Mouse (Mus musculus): ENCODE results near the gene Ikzf1. TPM values are rescaled to one million over a fixed set of nuclear protein-coding genes. Genes with fewer than 3 reads are reported as not detected.

Ikzf1 gene
- polyA plus RNA-seq, 1 experiment from 2014 or later: not detected

DNA sequence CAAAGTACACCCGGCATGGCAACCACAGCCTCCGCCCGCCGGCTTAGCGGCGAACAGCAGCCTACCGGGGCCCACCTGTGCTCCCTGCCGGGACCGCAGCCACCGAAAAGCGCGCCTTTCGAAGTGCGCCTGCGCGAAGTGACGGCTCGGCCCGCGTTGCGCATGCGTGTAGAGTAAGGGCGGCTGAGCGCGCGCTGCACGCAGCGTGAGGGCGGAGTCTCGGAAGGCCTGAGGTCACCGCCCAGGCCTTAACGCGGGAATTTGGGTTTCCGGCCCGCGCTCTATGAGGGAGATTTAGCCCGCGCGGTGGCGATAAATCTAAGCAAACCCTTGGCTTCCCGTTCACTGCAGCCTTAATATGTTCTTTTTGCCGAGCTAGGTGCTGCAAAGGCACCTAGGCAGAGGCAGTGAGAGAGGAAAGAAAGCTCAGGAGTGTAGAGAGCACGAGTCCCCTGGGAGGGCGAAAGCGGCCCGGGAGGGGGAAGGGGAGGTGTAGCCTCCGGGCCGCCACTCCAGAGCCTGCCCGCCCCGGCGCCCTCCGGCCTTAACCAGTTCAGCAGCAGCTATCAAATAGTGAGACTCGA, 124.1 kb downstream of the Ikzf1 start, which contains the start of gene Fignl1:
Gene Fignl1, minus strand, starts transcription at position 143 of the 584 bp plus-strand sequence.
- in situ Hi-C loops (cut with MboI; ENCODE audit: low pct_unique_long_range_greater_than_20kb): no loop called here
- peak; percentile 44 for TF ChIP-seq CTCF (IDR thresholded peaks at IDR 0.05)
- peak; percentile 68 for DNase-seq (ENCODE audit: low read depth, low spot score)
- CTCF ChIA-PET: interaction anchor here (1.0 to 5.2 kb wide), 6 partner anchors 11 to 482 kb away, joined by 3 to 40 read pairs (median 13); no protein-coding TSS in a partner anchor
- H3K27me3 ChIP-seq: no peaks in the 10 kb centered on the region
- POLR2A ChIA-PET: interaction anchor here (1.2 kb wide), 1 partner anchor 12 kb away, joined by 4 read pairs; no protein-coding TSS in a partner anchor
- peak; percentile 98 for ATAC-seq

DNA sequence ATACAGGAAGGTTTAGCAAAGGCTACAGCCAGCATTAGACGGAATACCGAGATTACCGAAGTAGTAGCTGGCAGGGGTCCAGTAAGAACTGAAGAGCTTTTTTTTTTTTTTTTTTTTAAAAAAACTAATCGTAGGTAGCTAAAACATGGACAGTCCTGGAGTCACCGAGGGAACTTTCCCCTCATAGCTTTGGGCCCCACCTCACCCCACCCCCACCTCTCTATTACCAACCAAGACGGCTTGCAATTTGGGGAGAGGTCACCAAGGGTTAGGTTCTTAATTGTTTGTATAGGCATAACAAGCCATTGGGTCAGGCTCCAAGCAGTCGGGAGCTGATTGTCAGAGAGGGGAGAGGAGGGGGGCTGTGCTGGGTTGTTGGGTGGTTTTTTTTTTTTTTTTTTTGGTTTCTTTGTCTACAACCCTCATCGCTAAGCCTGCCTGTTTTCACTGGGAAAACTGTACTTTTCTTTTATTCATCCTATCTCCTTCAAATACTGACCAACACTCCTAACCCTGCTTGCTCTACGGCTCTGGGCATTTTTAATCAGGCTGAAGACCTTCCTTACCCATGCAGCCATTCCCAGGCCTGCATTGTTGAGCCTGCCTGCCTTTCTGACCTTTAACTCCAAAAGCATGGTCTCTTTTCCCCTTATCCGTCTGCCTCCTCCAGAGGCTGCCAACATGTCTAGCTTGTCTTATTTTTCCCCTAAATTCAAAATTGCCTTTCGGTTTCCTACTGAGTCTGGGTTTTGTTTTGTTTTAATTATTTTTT, 124.8 kb downstream of the Ikzf1 start:
- no peaks in the 10 kb centered on the region for H3K27me3 ChIP-seq
- DNase-seq (ENCODE audit: low read depth, low spot score) (no peak), ATAC-seq (no peak)
- ChIA-PET POLR2A (interaction anchor here (1.2 kb wide), 1 partner anchor 11 kb away, joined by 4 read pairs; no protein-coding TSS in a partner anchor), CTCF (interaction anchor here (1.0 to 5.2 kb wide), 8 partner anchors 10 to 731 kb away, joined by 3 to 40 read pairs (median 4); no protein-coding TSS in a partner anchor)
- in situ Hi-C loops (cut with MboI; ENCODE audit: low pct_unique_long_range_greater_than_20kb): loop anchor here (5.0 to 10.0 kb wide), 4 partner anchors 163 to 733 kb away; no protein-coding TSS in a partner anchor
- TF ChIP-seq CTCF (IDR thresholded peaks at IDR 0.05): no peak

DNA sequence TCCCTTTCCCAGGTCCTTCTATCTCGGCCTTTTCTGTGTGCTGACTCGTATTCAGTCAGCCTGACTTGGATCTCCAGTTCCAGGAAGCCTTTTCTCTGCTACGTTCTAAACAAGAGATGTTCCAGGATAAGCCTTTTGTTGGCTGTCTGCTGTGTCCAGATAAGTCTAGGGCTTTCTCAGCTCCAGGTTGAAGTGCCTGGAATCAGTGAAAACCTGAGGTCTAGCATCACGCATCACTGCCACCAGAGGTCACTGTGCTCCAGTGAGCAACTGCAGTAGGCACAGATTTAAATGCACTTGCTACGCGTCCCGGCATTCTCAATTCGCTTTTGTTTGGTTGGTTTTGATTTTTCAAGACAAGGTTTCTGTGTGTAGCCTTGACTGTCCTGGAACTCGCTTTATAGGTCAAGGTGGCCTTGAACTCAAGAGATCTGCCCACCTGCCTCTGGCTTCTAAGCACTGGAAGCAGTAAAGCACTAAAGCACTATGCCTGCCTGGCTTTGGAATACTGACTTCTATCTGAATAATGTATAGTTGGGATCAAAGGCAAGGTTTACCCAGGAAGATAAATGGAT, 127.2 kb downstream of the Ikzf1 start:
- ChIA-PET CTCF (interaction anchor here (0.6 to 4.9 kb wide), 6 partner anchors 8 to 746 kb away, joined by 3 to 40 read pairs (median 4); no protein-coding TSS in a partner anchor), POLR2A (no interaction called here)
- in situ Hi-C loops (cut with MboI; ENCODE audit: low pct_unique_long_range_greater_than_20kb): loop anchor here (5.0 to 10.0 kb wide), 4 partner anchors 160 to 730 kb away; no protein-coding TSS in a partner anchor
- TF ChIP-seq CTCF (IDR thresholded peaks at IDR 0.05): peak; percentile 93
- peak; percentile 19 for ATAC-seq
- no peak for DNase-seq (ENCODE audit: low read depth, low spot score)
- no peaks in the 10 kb centered on the region for H3K27me3 ChIP-seq

DNA sequence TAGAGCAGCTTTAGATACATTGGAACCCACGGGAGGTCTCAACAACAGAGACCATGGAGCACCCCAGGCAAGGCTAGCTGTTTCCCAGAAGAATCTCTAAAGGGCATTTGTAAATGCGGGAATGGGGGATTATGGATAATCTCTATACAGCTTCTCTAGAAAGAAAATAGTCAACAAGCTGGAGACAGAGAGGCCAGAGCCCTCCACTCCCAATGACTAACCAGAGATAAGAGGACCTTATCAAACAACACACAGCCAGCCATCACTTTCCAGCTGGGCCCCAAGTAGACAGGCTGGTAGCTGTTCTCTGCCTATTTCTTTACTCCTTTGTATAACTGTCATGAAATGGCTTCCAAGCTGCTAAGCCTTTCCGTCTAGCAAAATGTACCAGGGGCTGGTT, 130.9 kb downstream of the Ikzf1 start:
- no peak for TF ChIP-seq CTCF (IDR thresholded peaks at IDR 0.05)
- no peaks in the 10 kb centered on the region for H3K27me3 ChIP-seq
- no peak for ATAC-seq
- in situ Hi-C loops (cut with MboI; ENCODE audit: low pct_unique_long_range_greater_than_20kb): loop anchor here (10.0 kb wide), 1 partner anchor 469 kb away; no protein-coding TSS in a partner anchor
- CTCF ChIA-PET: interaction anchor here (3.3 kb wide), 1 partner anchor 159 kb away, joined by 13 read pairs; no protein-coding TSS in a partner anchor
- POLR2A ChIA-PET: interaction anchor here (0.7 kb wide), 1 partner anchor 423 kb away, joined by 3 read pairs; no protein-coding TSS in a partner anchor
- no peak for DNase-seq (ENCODE audit: low read depth, low spot score)

DNA sequence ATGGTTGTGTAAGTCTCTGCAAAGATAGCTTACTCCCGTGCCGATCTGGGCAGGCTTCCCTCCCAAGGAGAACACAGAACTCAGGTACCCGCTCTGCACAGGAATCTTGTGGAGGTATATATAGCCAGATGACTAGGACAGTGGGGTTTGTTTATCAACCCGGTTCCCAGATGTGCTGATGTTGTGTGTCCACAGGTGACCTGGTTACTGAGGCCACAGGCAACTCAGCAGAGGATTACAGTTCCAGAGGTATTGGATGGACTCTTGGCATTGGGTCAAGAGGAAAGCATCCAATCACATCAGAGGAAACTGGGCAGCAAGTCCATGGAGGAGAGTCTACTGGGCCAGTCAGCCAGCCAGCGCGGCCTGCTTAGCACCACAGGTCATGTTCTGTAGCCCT, 134.0 kb downstream of the Ikzf1 start:
- in situ Hi-C loops (cut with MboI; ENCODE audit: low pct_unique_long_range_greater_than_20kb): loop anchor here (10.0 kb wide), 1 partner anchor 466 kb away; no protein-coding TSS in a partner anchor
- POLR2A ChIA-PET: interaction anchor here (0.9 kb wide), 1 partner anchor 532 kb away, joined by 5 read pairs; no protein-coding TSS in a partner anchor
- ATAC-seq (no peak), DNase-seq (ENCODE audit: low read depth, low spot score) (no peak)
- no peaks in the 10 kb centered on the region for H3K27me3 ChIP-seq
- TF ChIP-seq CTCF (IDR thresholded peaks at IDR 0.05): no peak
- CTCF ChIA-PET: interaction anchor here (1.3 to 5.8 kb wide), 4 partner anchors 9 to 545 kb away, joined by 4 to 99 read pairs (median 29); partner anchors contain the start of gene Fignl1

DNA sequence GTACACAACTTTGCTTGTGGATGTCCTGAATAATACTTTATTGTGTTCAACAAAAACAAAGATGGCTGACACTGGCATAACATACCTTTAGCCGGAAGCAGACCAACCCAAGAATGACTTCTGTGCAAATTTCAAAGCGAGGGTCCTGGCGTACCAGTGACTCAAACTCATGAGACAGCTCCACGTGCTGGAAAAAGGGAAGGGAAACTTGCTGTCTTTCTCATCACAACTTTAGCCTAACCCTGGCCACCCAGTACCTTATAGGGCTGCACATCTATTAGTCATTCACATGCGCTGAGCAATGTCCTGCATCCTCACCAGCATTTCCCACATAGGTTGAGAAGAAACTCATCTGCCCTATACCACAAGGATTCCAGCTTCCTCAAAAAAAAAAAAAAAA, 134.4 kb downstream of the Ikzf1 start:
- in situ Hi-C loops (cut with MboI; ENCODE audit: low pct_unique_long_range_greater_than_20kb): loop anchor here (10.0 kb wide), 1 partner anchor 466 kb away; no protein-coding TSS in a partner anchor
- POLR2A ChIA-PET: interaction anchor here (0.9 kb wide), 1 partner anchor 532 kb away, joined by 5 read pairs; no protein-coding TSS in a partner anchor
- DNase-seq (ENCODE audit: low read depth, low spot score): no peak
- CTCF ChIA-PET: interaction anchor here (1.3 to 5.8 kb wide), 7 partner anchors 10 to 545 kb away, joined by 4 to 99 read pairs (median 9); partner anchors contain the start of gene Fignl1
- no peak for TF ChIP-seq CTCF (IDR thresholded peaks at IDR 0.05)
- H3K27me3 ChIP-seq: no peaks in the 10 kb centered on the region
- no peak for ATAC-seq

DNA sequence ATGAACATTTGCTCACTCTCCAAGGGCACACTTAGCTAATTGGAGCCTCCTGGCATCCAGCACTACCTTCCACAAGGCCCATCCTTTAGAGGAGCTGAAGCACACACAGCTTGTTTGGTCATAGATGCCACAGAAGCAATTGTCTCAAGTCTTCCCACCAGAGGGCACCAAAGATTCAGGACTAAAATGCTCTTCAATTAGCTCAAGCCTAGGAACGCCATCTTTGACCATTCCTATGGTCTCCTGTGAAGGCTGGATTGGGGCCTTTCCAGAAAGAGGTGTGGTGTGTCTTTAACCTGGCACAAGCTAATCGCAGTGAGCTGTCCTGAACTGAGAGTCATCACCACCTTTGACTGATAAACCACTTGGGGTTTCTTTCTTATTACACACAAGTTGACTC, 135.4 kb downstream of the Ikzf1 start:
- peak; percentile 85 for ATAC-seq
- peak; percentile 91 for TF ChIP-seq CTCF (IDR thresholded peaks at IDR 0.05)
- no peaks in the 10 kb centered on the region for H3K27me3 ChIP-seq
- in situ Hi-C loops (cut with MboI; ENCODE audit: low pct_unique_long_range_greater_than_20kb): no loop called here
- ChIA-PET CTCF (interaction anchor here (0.6 to 5.8 kb wide), 39 partner anchors 11 to 739 kb away, joined by 3 to 99 read pairs (median 4); partner anchors contain the start of gene Fignl1), POLR2A (interaction anchor here (0.9 kb wide), 1 partner anchor 11 kb away, joined by 4 read pairs; the partner anchor contains the start of gene Fignl1)
- peak; percentile 79 for DNase-seq (ENCODE audit: low read depth, low spot score)

DNA sequence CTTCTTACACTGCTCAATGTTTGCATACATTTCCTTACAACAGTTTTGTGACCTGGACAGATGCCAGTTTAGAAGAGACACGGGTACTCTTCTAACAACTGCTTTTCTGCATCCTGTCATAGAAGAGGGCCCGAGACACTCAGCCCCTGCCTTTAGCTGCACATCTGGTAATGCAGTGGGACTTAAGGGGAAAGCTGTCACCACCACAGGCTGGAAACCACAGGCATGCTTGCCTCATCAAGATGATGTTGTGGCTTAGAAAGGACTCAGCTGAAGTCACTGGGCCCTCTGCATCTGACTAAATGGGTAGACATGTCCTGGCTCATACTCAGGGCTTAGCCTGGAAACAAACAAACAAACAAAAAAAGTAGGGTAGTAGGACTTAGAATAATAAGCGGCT, 135.9 kb downstream of the Ikzf1 start:
- ChIA-PET CTCF (interaction anchor here (0.6 to 5.8 kb wide), 37 partner anchors 11 to 738 kb away, joined by 3 to 99 read pairs (median 4); partner anchors contain the start of gene Fignl1), POLR2A (interaction anchor here (0.9 kb wide), 1 partner anchor 12 kb away, joined by 4 read pairs; the partner anchor contains the start of gene Fignl1)
- DNase-seq (ENCODE audit: low read depth, low spot score): no peak
- TF ChIP-seq CTCF (IDR thresholded peaks at IDR 0.05): no peak
- peak; percentile 91 for ATAC-seq
- no peaks in the 10 kb centered on the region for H3K27me3 ChIP-seq
- in situ Hi-C loops (cut with MboI; ENCODE audit: low pct_unique_long_range_greater_than_20kb): no loop called here

DNA sequence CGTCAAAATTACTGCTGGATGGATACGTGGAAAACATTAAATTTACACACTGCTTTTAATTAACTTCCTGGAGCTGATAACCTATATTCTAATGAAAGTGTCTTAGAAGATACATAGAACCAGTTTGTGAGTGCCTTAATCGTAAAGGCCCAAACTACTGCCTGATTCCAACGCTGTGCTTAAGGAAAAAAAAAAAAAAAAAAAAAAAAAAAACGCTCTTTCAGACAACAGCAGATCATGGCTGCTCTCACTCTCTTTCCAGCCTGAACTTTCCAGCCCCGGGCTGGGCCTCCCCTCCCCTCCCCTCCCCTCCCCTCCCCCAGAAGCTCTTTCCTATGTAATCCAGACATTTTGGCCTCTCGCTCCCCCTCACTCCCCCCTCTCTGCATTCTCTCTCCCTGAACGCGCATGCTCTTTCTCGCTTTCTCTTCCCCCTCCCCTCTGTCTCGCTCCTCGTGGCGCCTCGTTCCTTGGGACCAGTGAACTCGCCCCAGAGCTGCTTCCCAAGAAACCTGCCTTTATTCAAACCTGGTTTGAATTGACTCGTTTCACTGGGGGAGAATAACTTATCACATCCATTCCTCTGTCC, 136.7 kb downstream of the Ikzf1 start:
- ATAC-seq (no peak), DNase-seq (ENCODE audit: low read depth, low spot score) (no peak)
- in situ Hi-C loops (cut with MboI; ENCODE audit: low pct_unique_long_range_greater_than_20kb): no loop called here
- ChIA-PET CTCF (interaction anchor here (0.8 to 5.8 kb wide), 17 partner anchors 11 to 725 kb away, joined by 3 to 99 read pairs (median 5); partner anchors contain the start of gene Fignl1), POLR2A (no interaction called here)
- H3K27me3 ChIP-seq: no peaks in the 10 kb centered on the region
- TF ChIP-seq CTCF (IDR thresholded peaks at IDR 0.05): no peak

Other genes with a start within 250 kb of the Ikzf1 start
- not detected for gene Spata48, start 222.9 kb upstream of the Ikzf1 start, polyA plus RNA-seq (2021)
- gene Zpbp, start 222.6 kb upstream of the Ikzf1 start, polyA plus RNA-seq (2021): 0.27 TPM
- not detected for gene 4930512M02Rik, start 57.2 kb upstream of the Ikzf1 start, polyA plus RNA-seq (2021)
- gene Fignl1, start 124.0 kb downstream of the Ikzf1 start, polyA plus RNA-seq (2021): 13.4 TPM
- gene Ddc, start 213.1 kb downstream of the Ikzf1 start, polyA plus RNA-seq (2021): 0.08 TPM